9 mouse cellular contexts compared by ENCODE assay signal in the genomic region with DNA sequence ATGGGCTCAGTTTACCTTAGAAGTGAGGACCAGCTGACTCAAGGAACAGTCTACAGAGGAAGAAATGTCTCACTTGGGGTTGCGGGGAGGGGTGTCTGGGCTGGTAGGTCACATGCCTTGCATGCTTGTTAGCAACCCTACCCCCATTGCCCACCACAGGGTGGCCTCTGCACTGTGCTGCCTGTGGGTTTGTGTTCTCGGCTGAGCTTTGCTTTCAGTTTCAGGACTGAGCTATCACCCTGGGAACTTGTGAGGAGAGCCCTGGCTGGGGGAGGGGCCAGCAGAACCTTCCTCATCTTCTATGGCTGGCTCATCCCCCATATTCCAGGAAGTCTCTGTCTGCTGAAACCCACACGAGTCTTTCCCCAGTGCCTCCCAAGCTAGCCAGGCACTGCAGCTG. TPM values are rescaled to one million over a fixed set of nuclear protein-coding genes. Genes with fewer than 3 reads are reported as not detected.
A peak's percentile ranks its signal among the peaks of the same experiment; 100 is the strongest.
DNase-seq lines count a peak whose midpoint lies in the region; ATAC-seq and TF ChIP-seq lines count a peak whose summit lies in the region.
"Had no signal": no experiment of that assay in that cellular context is flagged by ENCODE, and none has a peak within 500 bp of the region (broad histone marks: within the 10 kb centered on the region; RNA-seq: fewer than 3 reads in every experiment).

No protein-coding gene starts in this region.

- peak; percentile 31 for TF ChIP-seq CTCF in liver, postnatal 0 days (IDR thresholded peaks at IDR 0.05; ENCODE audit: low read depth)

- WGBS in liver, postnatal 0 days (ENCODE audit: insufficient replicate concordance), result 29% methylated on average over 3 of the region's 3 CpGs
- 47% methylated on average over 3 of the region's 3 CpGs for WGBS in midbrain, embryonic 15.5 days

- peaks cover 2% of the 10 kb centered on the region; the same call in 1 of the 2 replicates for H3K4me1 ChIP-seq in liver, postnatal 0 days (ENCODE audit: insufficient read depth)
- H3K4me1 ChIP-seq in midbrain, embryonic 15.5 days, result no peaks in the 10 kb centered on the region
- H3K4me1 ChIP-seq: neural tube, embryonic 13.5 days had no signal

- intact Hi-C loops in heart, postnatal 36 days (cut with DNase I), result no loop called here

- peak overlapping the region; percentile 69 for H3K27ac ChIP-seq in liver, postnatal 0 days (ENCODE audit: low read depth)
- no peak overlapping the region for H3K27ac ChIP-seq in midbrain, embryonic 15.5 days
- H3K27ac ChIP-seq: neural tube, embryonic 13.5 days had no signal

- TF ChIP-seq EP300 in liver, postnatal 0 days (IDR thresholded peaks at IDR 0.05; ENCODE audit: low read depth), result no peak

- H3K9me3 ChIP-seq in liver, postnatal 0 days (ENCODE audit: low read length), result no peaks in the 10 kb centered on the region
- H3K9me3 ChIP-seq in midbrain, embryonic 15.5 days, result no peaks in the 10 kb centered on the region
- H3K9me3 ChIP-seq: neural tube, embryonic 13.5 days had no signal

- H3K36me3 ChIP-seq in liver, postnatal 0 days (replicated peaks; ENCODE audit: insufficient read depth, low read length), result peaks cover 4% of the 10 kb centered on the region; the same call in 1 of the 2 replicates
- no peaks in the 10 kb centered on the region for H3K36me3 ChIP-seq in midbrain, embryonic 15.5 days (replicated peaks)
- H3K36me3 ChIP-seq: neural tube, embryonic 13.5 days had no signal

- ATAC-seq in liver, postnatal 0 days, result peak; percentile 68
- no peak for ATAC-seq in midbrain, embryonic 15.5 days (replicated peaks)

- H3K27me3 ChIP-seq in liver, postnatal 0 days (ENCODE audit: insufficient read depth, low read length), result no peaks in the 10 kb centered on the region
- H3K27me3 ChIP-seq in midbrain, embryonic 15.5 days (replicated peaks), result no peaks in the 10 kb centered on the region
- H3K27me3 ChIP-seq: neural tube, embryonic 13.5 days had no signal

- H3K4me2 ChIP-seq in liver, postnatal 0 days (ENCODE audit: low read depth, low read length), result peak overlapping the region; percentile 64
- H3K4me2 ChIP-seq in midbrain, embryonic 15.5 days, result no peak overlapping the region
- H3K4me2 ChIP-seq: neural tube, embryonic 13.5 days had no signal

- DNase-seq in right cerebral cortex, postnatal 14 days, result peak; percentile 11
- no peak for DNase-seq in right cerebral cortex, postnatal 25 days
- DNase-seq in heart, postnatal 36 days, result peak; percentile 38 to 40
- peak; percentile 52 for DNase-seq in liver, postnatal 0 days
- peak; percentile 42 to 72 for DNase-seq in spleen, postnatal 4 days (ENCODE audit: low spot score in 2 of 2)
- no peak for DNase-seq in cerebellum, adult 9-11 months
- no peak for DNase-seq in layer of hippocampus, adult 18-20 months (ENCODE audit: low spot score in 2 of 2)

- H3K4me3 ChIP-seq in liver, postnatal 0 days (ENCODE audit: low read depth, low read length), result peak overlapping the region; percentile 24; the same call in 1 of the 2 replicates
- no peak overlapping the region for H3K4me3 ChIP-seq in midbrain, embryonic 15.5 days
- H3K4me3 ChIP-seq: neural tube, embryonic 13.5 days had no signal

- H3K9ac ChIP-seq in liver, postnatal 0 days (replicated peaks), result no peak overlapping the region
- no peak overlapping the region for H3K9ac ChIP-seq in midbrain, embryonic 15.5 days
- H3K9ac ChIP-seq: neural tube, embryonic 13.5 days had no signal

RNA-seq across cellular contexts. Expression of a gene that starts 38.3 kb away (rescaled TPM):
- total RNA-seq in heart, postnatal 36 days (2021), result 1 to 10 TPM; 5.7 to 6.6 TPM
- polyA plus RNA-seq in liver, postnatal 0 days (2015; fragmentation: Nextera tagmentation; extraction: Ambion mirVana), result 1.3 and 1.5 TPM in 2 replicates
- polyA plus RNA-seq in midbrain, embryonic 15.5 days (2015; fragmentation: Nextera tagmentation; extraction: Ambion mirVana), result 0.50 and 0.80 TPM in 2 replicates
- total RNA-seq in layer of hippocampus, adult 18-20 months (2021), result under 1 TPM; 0.89 to 0.99 TPM

Comparison
In these comparisons a context has a peak if more than half of its experiments do, and no peak if none do; other contexts are left out.
1. DNase-seq: peak in right cerebral cortex, postnatal 14 days (single experiment), heart, postnatal 36 days (2 of 2), liver, postnatal 0 days (single experiment) and spleen, postnatal 4 days (2 of 2); none in right cerebral cortex, postnatal 25 days (single experiment), cerebellum, adult 9-11 months (single experiment) and layer of hippocampus, adult 18-20 months (0 of 2).